8 mouse cellular contexts compared by ENCODE assay signal in the genomic region with DNA sequence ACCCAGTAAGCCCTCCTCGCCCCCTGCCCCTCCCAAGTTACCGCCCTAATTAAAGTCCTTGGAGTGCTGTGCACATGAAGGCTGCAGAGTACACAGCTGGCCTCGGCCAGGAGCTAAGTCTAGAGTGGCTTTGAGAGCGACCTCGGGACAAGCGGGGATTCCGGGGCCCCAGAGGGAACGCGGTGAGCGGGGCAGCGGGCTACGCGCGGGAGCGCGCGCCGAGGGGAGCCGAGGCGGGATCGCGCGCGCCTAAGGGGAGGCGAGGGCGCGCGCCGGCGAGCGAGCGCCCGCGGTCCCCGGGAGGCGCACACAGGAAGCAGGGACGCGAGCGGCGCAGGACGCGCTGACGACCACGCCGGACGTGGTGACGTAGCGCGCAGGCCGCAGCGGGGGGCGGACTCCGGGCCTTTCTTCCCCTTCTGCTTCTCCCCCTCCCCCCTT. TPM values are rescaled to one million over a fixed set of nuclear protein-coding genes. Genes with fewer than 3 reads are reported as not detected.
DNase-seq lines count a peak whose midpoint lies in the region; ATAC-seq and TF ChIP-seq lines count a peak whose summit lies in the region.

A gene (plus strand): TSS at position 77 of the 441 bp plus-strand sequence.

- peak within 1 kb of the TSS; percentile 91 for H3K9ac ChIP-seq in heart, embryonic 15.5 days
- H3K9ac ChIP-seq in liver, embryonic 14.5 days (replicated peaks): peak within 1 kb of the TSS; percentile 76
- H3K9ac ChIP-seq in neural tube, embryonic 11.5 days (ENCODE audit: low read length): peak within 1 kb of the TSS; percentile 85
- peak within 1 kb of the TSS; percentile 94 for H3K9ac ChIP-seq in stomach, postnatal 0 days (ENCODE audit: low read length)

- peaks cover 27% of the 10 kb centered on the region for H3K4me1 ChIP-seq in forebrain, embryonic 10.5 days
- H3K4me1 ChIP-seq in heart, embryonic 15.5 days (replicated peaks): peaks cover 16% of the 10 kb centered on the region
- H3K4me1 ChIP-seq in liver, embryonic 14.5 days (replicated peaks; ENCODE audit: control insufficient read depth in 2 of 2, insufficient read depth in 2 of 2, low read length in 1 of 2): peaks cover 3 to 12% of the 10 kb centered on the region in 2 experiments; a peak in 3 of 4 replicates
- H3K4me1 ChIP-seq in neural tube, embryonic 11.5 days (ENCODE audit: control insufficient read depth, insufficient read depth, low read length): peaks cover 5% of the 10 kb centered on the region; the same call in 1 of the 2 replicates
- H3K4me1 ChIP-seq in stomach, postnatal 0 days (replicated peaks; ENCODE audit: control insufficient read depth, insufficient read depth): no peaks in the 10 kb centered on the region

- peak; percentile 75 for DNase-seq in c-Kit-negative CD71-positive TER-119-positive erythroid progenitor cells, embryonic 14.5 days (ENCODE audit: low read depth, low spot score)
- DNase-seq in forebrain, embryonic 10.5 days (ENCODE audit: extremely low spot score, low spot score): peak; percentile 92
- peak; percentile 90 to 96 for DNase-seq in kidney, postnatal 25 days
- DNase-seq in liver, embryonic 14.5 days (ENCODE audit: low read depth in 3 of 3, low spot score in 3 of 3): peak; percentile 81 to 84 (median 83)
- DNase-seq in neural tube, embryonic 11.5 days (ENCODE audit: low spot score): peak; percentile 97
- peak; percentile 94 for DNase-seq in stomach, postnatal 0 days (ENCODE audit: low spot score)

- no peaks in the 10 kb centered on the region for H3K9me3 ChIP-seq in forebrain, embryonic 10.5 days
- H3K9me3 ChIP-seq in heart, embryonic 15.5 days (replicated peaks): no peaks in the 10 kb centered on the region
- no peaks in the 10 kb centered on the region for H3K9me3 ChIP-seq in liver, embryonic 14.5 days (ENCODE audit: control insufficient read depth, low read length)
- H3K9me3 ChIP-seq in neural tube, embryonic 11.5 days (ENCODE audit: control insufficient read depth, low read length): no peaks in the 10 kb centered on the region
- H3K9me3 ChIP-seq in stomach, postnatal 0 days (ENCODE audit: control insufficient read depth, low read length): no peaks in the 10 kb centered on the region

- 0% methylated on average over 52 of the region's 53 CpGs for WGBS in forebrain, embryonic 10.5 days
- WGBS in heart, embryonic 15.5 days: 0% methylated on average over 44 of the region's 53 CpGs
- WGBS in liver, embryonic 14.5 days (ENCODE audit: insufficient replicate concordance): 0% methylated on average over 41 of the region's 53 CpGs
- under 1% methylated on average over 45 of the region's 53 CpGs for WGBS in neural tube, embryonic 11.5 days
- under 1% methylated on average over 31 of the region's 53 CpGs for WGBS in stomach, postnatal 0 days

- no peaks in the 10 kb centered on the region for H3K27me3 ChIP-seq in forebrain, embryonic 10.5 days (ENCODE audit: poor library complexity, severe bottlenecking)
- H3K27me3 ChIP-seq in heart, embryonic 15.5 days: no peaks in the 10 kb centered on the region
- no peaks in the 10 kb centered on the region for H3K27me3 ChIP-seq in liver, embryonic 14.5 days (ENCODE audit: control insufficient read depth, insufficient read depth, low read length)
- no peaks in the 10 kb centered on the region for H3K27me3 ChIP-seq in neural tube, embryonic 11.5 days (ENCODE audit: control insufficient read depth, insufficient read depth, low read length)
- H3K27me3 ChIP-seq in stomach, postnatal 0 days (ENCODE audit: control insufficient read depth, insufficient read depth, low read length): no peaks in the 10 kb centered on the region

- peak within 1 kb of the TSS; percentile 69 for H3K4me3 ChIP-seq in forebrain, embryonic 10.5 days
- peak within 1 kb of the TSS; percentile 70 for H3K4me3 ChIP-seq in heart, embryonic 15.5 days
- peak within 1 kb of the TSS; percentile 87 to 91 for H3K4me3 ChIP-seq in liver, embryonic 14.5 days (ENCODE audit: insufficient read depth in 1 of 2, low read depth in 2 of 2, low read length in 2 of 2)
- H3K4me3 ChIP-seq in neural tube, embryonic 11.5 days (ENCODE audit: low read depth, low read length): peak within 1 kb of the TSS; percentile 78
- H3K4me3 ChIP-seq in stomach, postnatal 0 days (ENCODE audit: low read depth, low read length): peak within 1 kb of the TSS; percentile 66

- H3K36me3 ChIP-seq in forebrain, embryonic 10.5 days (replicated peaks): no peaks in the 10 kb centered on the region
- H3K36me3 ChIP-seq in heart, embryonic 15.5 days: no peaks in the 10 kb centered on the region
- no peaks in the 10 kb centered on the region for H3K36me3 ChIP-seq in liver, embryonic 14.5 days (replicated peaks; ENCODE audit: control insufficient read depth, insufficient read depth, low read depth)
- H3K36me3 ChIP-seq in neural tube, embryonic 11.5 days (ENCODE audit: control insufficient read depth, insufficient read depth, low read length): no peaks in the 10 kb centered on the region
- no peaks in the 10 kb centered on the region for H3K36me3 ChIP-seq in stomach, postnatal 0 days (ENCODE audit: control insufficient read depth, insufficient read depth, low read length)

- peak within 1 kb of the TSS; percentile 69 for H3K4me2 ChIP-seq in heart, embryonic 15.5 days
- peak within 1 kb of the TSS; percentile 88 for H3K4me2 ChIP-seq in liver, embryonic 14.5 days (ENCODE audit: low read depth)
- H3K4me2 ChIP-seq in neural tube, embryonic 11.5 days (ENCODE audit: low read depth): peak within 1 kb of the TSS; percentile 68
- H3K4me2 ChIP-seq in stomach, postnatal 0 days (replicated peaks; ENCODE audit: low read depth): peak within 1 kb of the TSS; percentile 77

- TF ChIP-seq CTCF in liver, embryonic 14.5 days (IDR thresholded peaks at IDR 0.05; ENCODE audit: low read depth): no peak
- no peak for TF ChIP-seq CTCF in stomach, postnatal 0 days (IDR thresholded peaks at IDR 0.05; ENCODE audit: low read depth)

- peak; percentile 97 for ATAC-seq in CD4-positive, CD25-positive, alpha-beta regulatory T cell, adult 4 months
- ATAC-seq in heart, embryonic 15.5 days (replicated peaks; ENCODE audit: insufficient number of reproducible peaks, insufficient read depth, low FRiP score, low read depth): peak; percentile 98
- peak; percentile 98 for ATAC-seq in liver, embryonic 14.5 days (ENCODE audit: insufficient read depth)
- peak; percentile 92 for ATAC-seq in neural tube, embryonic 11.5 days (ENCODE audit: insufficient read depth, low FRiP score, low TSS enrichment)
- ATAC-seq in stomach, postnatal 0 days (ENCODE audit: low FRiP score, low TSS enrichment): peak; percentile 98

- peak within 1 kb of the TSS; percentile 93 for H3K27ac ChIP-seq in forebrain, embryonic 10.5 days
- peak within 1 kb of the TSS; percentile 97 for H3K27ac ChIP-seq in heart, embryonic 15.5 days
- H3K27ac ChIP-seq in liver, embryonic 14.5 days: peak within 1 kb of the TSS; percentile 54
- H3K27ac ChIP-seq in neural tube, embryonic 11.5 days (ENCODE audit: low read depth, low read length): peak within 1 kb of the TSS; percentile 97
- H3K27ac ChIP-seq in stomach, postnatal 0 days (replicated peaks): peak within 1 kb of the TSS; percentile 97

- no peak for TF ChIP-seq EP300 in liver, embryonic 14.5 days (IDR thresholded peaks at IDR 0.05; ENCODE audit: low read depth)
- no peak for TF ChIP-seq EP300 in stomach, postnatal 0 days (optimal IDR thresholded peaks at IDR 0.05)

RNA-seq across cellular contexts. Expression of the gene that starts here (rescaled TPM):
- polyA plus RNA-seq in CD4-positive, CD25-positive, alpha-beta regulatory T cell, adult 4 months (2017; shearing (Covaris generic)): 10 to 100 TPM; 12.8 to 17.3 TPM
- 27.2 and 27.8 TPM in 2 replicates for polyA plus RNA-seq in forebrain, embryonic 10.5 days (2016; fragmentation: Nextera tagmentation; extraction: Ambion mirVana)
- 30.9 and 33.7 TPM in 2 replicates for polyA plus RNA-seq in heart, embryonic 15.5 days (2015; fragmentation: Nextera tagmentation; extraction: Ambion mirVana)
- 10.9 and 16.2 TPM in 2 replicates for polyA plus RNA-seq in liver, embryonic 14.5 days (2012; rRNA removed)
- polyA plus RNA-seq in liver, embryonic 14.5 days (2014; fragmentation: Nextera tagmentation; extraction: Ambion mirVana): 9.0 and 14.0 TPM in 2 replicates
- 25.4 and 27.4 TPM in 2 replicates for polyA plus RNA-seq in neural tube, embryonic 11.5 days (2014; fragmentation: Nextera tagmentation; extraction: Ambion mirVana)
- polyA plus RNA-seq in stomach, postnatal 0 days (2015; fragmentation: Nextera tagmentation; extraction: Ambion mirVana): 14.3 and 17.6 TPM in 2 replicates

Comparison
In these comparisons a context has a peak if more than half of its experiments do, and no peak if none do; other contexts are left out.
1. Peak in every context shown above with its lines: DNase-seq, ATAC-seq, H3K4me3 ChIP-seq and H3K27ac ChIP-seq.